Comparison of ENCODE assay signal across 14 mouse cellular contexts in the genomic region with DNA sequence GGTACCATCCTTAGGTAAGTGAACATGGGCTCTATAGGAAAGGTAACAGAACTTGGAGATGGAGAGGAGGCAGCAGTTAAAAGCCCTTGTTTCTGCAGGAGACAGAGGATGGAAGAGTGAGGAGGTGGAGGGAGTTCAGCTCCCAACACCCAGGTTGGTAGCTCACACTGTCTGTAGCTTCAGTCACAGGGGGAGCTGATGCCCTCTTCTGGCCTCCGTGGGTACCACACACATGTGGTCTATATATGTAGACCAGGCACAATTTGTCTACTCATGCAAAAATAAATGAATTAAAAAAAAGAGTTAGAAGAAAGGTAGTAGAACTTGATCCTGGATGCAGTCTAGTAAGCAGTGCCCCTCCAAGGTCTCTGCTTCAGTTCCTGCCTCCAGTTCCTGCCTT.
DNase-seq lines count a peak whose midpoint lies in the region; ATAC-seq and TF ChIP-seq lines count a peak whose summit lies in the region.
"Had no signal": no experiment of that assay in that cellular context is flagged by ENCODE, and none has a peak within 500 bp of the region (broad histone marks: within the 10 kb centered on the region; RNA-seq: fewer than 3 reads in every experiment).

No protein-coding gene starts in this region.

- TF ChIP-seq CTCF in heart, adult 2 months (IDR thresholded peaks at IDR 0.05) = peak; percentile 37
- peak; percentile 27; the same call in 1 of the 2 replicates for TF ChIP-seq CTCF in midbrain, postnatal 0 days (IDR thresholded peaks at IDR 0.05)
- TF ChIP-seq CTCF in liver, embryonic 14.5 days (IDR thresholded peaks at IDR 0.05; ENCODE audit: low read depth) = peak; percentile 61

- H3K27me3 ChIP-seq in heart, adult 2 months (ENCODE audit: control insufficient read depth, insufficient read depth, low read length) = no peaks in the 10 kb centered on the region
- H3K27me3 ChIP-seq in midbrain, postnatal 0 days (ENCODE audit: insufficient read depth, low read length) = no peaks in the 10 kb centered on the region
- no peaks in the 10 kb centered on the region for H3K27me3 ChIP-seq in midbrain, embryonic 15.5 days (replicated peaks)
- no peaks in the 10 kb centered on the region for H3K27me3 ChIP-seq in liver, embryonic 14.5 days (ENCODE audit: control insufficient read depth, insufficient read depth, low read length)
- H3K27me3 ChIP-seq: heart, embryonic 12.5 days had no signal

- no peak overlapping the region for H3K9ac ChIP-seq in heart, adult 2 months (ENCODE audit: low read depth, low read length)
- H3K9ac ChIP-seq in midbrain, postnatal 0 days (replicated peaks; ENCODE audit: low read length, poor library complexity, severe bottlenecking) = no peak overlapping the region
- no peak overlapping the region for H3K9ac ChIP-seq in midbrain, embryonic 15.5 days
- no peak overlapping the region for H3K9ac ChIP-seq in liver, embryonic 14.5 days (replicated peaks)
- H3K9ac ChIP-seq: heart, embryonic 12.5 days; hindbrain, embryonic 14.5 days had no signal

- H3K79me2 ChIP-seq in heart, adult 2 months (replicated peaks; ENCODE audit: control insufficient read depth, insufficient read depth, low read length) = no peaks in the 10 kb centered on the region

- DNase-seq in heart, adult 2 months = no peak
- no peak for DNase-seq in heart, adult 18-20 months
- DNase-seq in midbrain, postnatal 0 days (ENCODE audit: low spot score) = no peak
- no peak for DNase-seq in liver, embryonic 14.5 days (ENCODE audit: low read depth in 3 of 3, low spot score in 3 of 3)
- no peak for DNase-seq in right cerebral cortex, adult 18-20 months
- DNase-seq in embryo, embryonic 11 days = no peak
- DNase-seq in retina, postnatal 1 day = no peak
- DNase-seq: cerebellum, adult 11-12 months; kidney, postnatal 4 days had no signal

- ATAC-seq in midbrain, postnatal 0 days (ENCODE audit: low FRiP score) = no peak
- ATAC-seq in midbrain, embryonic 15.5 days (replicated peaks) = no peak
- ATAC-seq in liver, embryonic 14.5 days (ENCODE audit: insufficient read depth) = no peak
- ATAC-seq: forebrain, embryonic 14.5 days had no signal

- no peak for TF ChIP-seq EP300 in heart, adult 2 months (IDR thresholded peaks at IDR 0.05; ENCODE audit: insufficient read depth, low read depth, low read length)
- no peak for TF ChIP-seq EP300 in liver, embryonic 14.5 days (IDR thresholded peaks at IDR 0.05; ENCODE audit: low read depth)

- intact Hi-C loops in heart, adult 2 months (cut with DNase I) = loop anchor here (5.0 kb wide), 1 partner anchor 350 kb away; no protein-coding TSS in a partner anchor

- H3K9me3 ChIP-seq in midbrain, postnatal 0 days (ENCODE audit: low read length) = no peaks in the 10 kb centered on the region
- no peaks in the 10 kb centered on the region for H3K9me3 ChIP-seq in midbrain, embryonic 15.5 days
- no peaks in the 10 kb centered on the region for H3K9me3 ChIP-seq in liver, embryonic 14.5 days (ENCODE audit: control insufficient read depth, low read length)

- H3K4me3 ChIP-seq in heart, adult 2 months = no peak overlapping the region
- no peak overlapping the region for H3K4me3 ChIP-seq in midbrain, postnatal 0 days (ENCODE audit: low read depth, low read length)
- no peak overlapping the region for H3K4me3 ChIP-seq in midbrain, embryonic 15.5 days
- no peak overlapping the region for H3K4me3 ChIP-seq in liver, embryonic 14.5 days (ENCODE audit: insufficient read depth in 1 of 2, low read depth in 2 of 2, low read length in 2 of 2)
- H3K4me3 ChIP-seq: heart, embryonic 12.5 days had no signal

- no peaks in the 10 kb centered on the region for H3K36me3 ChIP-seq in heart, adult 2 months (ENCODE audit: control insufficient read depth, insufficient read depth, low read length)
- H3K36me3 ChIP-seq in midbrain, postnatal 0 days (ENCODE audit: insufficient read depth, low read length) = no peaks in the 10 kb centered on the region
- H3K36me3 ChIP-seq in midbrain, embryonic 15.5 days (replicated peaks) = no peaks in the 10 kb centered on the region
- H3K36me3 ChIP-seq in liver, embryonic 14.5 days (replicated peaks; ENCODE audit: control insufficient read depth, insufficient read depth, low read depth) = no peaks in the 10 kb centered on the region
- H3K36me3 ChIP-seq: heart, embryonic 12.5 days had no signal

- H3K4me2 ChIP-seq in midbrain, postnatal 0 days (ENCODE audit: low read depth, low read length, poor library complexity, severe bottlenecking) = no peak overlapping the region
- no peak overlapping the region for H3K4me2 ChIP-seq in midbrain, embryonic 15.5 days
- H3K4me2 ChIP-seq in liver, embryonic 14.5 days (ENCODE audit: low read depth) = no peak overlapping the region
- H3K4me2 ChIP-seq: heart, embryonic 12.5 days; hindbrain, embryonic 14.5 days had no signal

- H3K27ac ChIP-seq in heart, adult 2 months = no peak overlapping the region
- no peak overlapping the region for H3K27ac ChIP-seq in midbrain, postnatal 0 days (ENCODE audit: low read depth, low read length)
- H3K27ac ChIP-seq in midbrain, embryonic 15.5 days = no peak overlapping the region
- H3K27ac ChIP-seq in liver, embryonic 14.5 days = no peak overlapping the region
- H3K27ac ChIP-seq: hindbrain, embryonic 14.5 days; macrophage had no signal

- TF ChIP-seq POLR2A in heart, adult 2 months (IDR thresholded peaks at IDR 0.05; ENCODE audit: insufficient read depth, low read depth, low read length) = no peak

- H3K4me1 ChIP-seq in heart, adult 2 months (ENCODE audit: control insufficient read depth, insufficient read depth, low read length) = no peaks in the 10 kb centered on the region
- H3K4me1 ChIP-seq in midbrain, postnatal 0 days (ENCODE audit: insufficient read depth, low read length) = no peaks in the 10 kb centered on the region
- no peaks in the 10 kb centered on the region for H3K4me1 ChIP-seq in midbrain, embryonic 15.5 days
- H3K4me1 ChIP-seq in liver, embryonic 14.5 days (replicated peaks; ENCODE audit: control insufficient read depth in 2 of 2, insufficient read depth in 2 of 2, low read length in 1 of 2) = no peaks in the 10 kb centered on the region

- 78% methylated on average over 1 of the region's 1 CpGs for WGBS in heart, adult 2 months
- WGBS in midbrain, postnatal 0 days = 76% methylated on average over 1 of the region's 1 CpGs
- 88% methylated on average over 1 of the region's 1 CpGs for WGBS in midbrain, embryonic 15.5 days
- 60% methylated on average over 1 of the region's 1 CpGs for WGBS in liver, embryonic 14.5 days (ENCODE audit: insufficient replicate concordance)
